Mouse (Mus musculus) embryo, embryonic 11.5 days (tissue): ENCODE data around the gene Gm11168.
A peak's percentile ranks its signal among the peaks of the same experiment; 100 is the strongest.
"Not testable (repeated sequence)": the region's sequence is repeated elsewhere in the genome, so short reads cannot be mapped to it uniquely, and the experiment has no call there.

Experiments used
- DNase-seq: peaks from one replicate; pipeline ENCODE4 v3.0.0-alpha.2; 2012; ENCODE audit warnings: low read depth, low spot score

Gene Gm11168

DNA sequence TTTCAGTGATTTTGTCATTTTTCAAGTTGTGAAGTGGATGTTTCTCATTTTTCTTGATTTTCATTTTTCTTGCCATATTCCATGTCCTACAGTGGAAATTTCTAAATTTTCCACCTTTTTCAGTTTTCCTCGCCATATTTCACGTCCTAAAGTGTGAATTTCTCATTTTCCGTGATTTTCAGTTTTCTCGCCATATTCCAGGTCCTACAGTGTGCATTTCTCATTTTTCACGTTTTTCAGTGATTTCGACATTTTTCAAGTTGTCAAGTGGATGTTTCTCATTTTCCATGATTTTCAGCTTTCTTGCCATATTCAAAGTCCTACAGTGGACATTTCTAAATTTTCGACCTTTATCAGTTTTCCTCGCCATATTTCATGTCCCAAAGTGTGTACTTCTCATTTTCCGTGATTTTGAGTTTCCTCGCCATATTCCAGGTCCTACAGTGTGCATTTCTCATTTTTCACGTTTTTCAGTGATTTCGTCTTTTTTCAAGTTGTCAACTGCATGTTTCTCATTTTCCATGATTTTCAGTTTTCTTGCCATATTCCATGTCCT is 21.8 kb downstream of the Gm11168 start, which contains the start of gene Gm10717:
TSS of gene Gm10717 (plus strand) at position 506 of the 556 bp plus-strand sequence.
- not testable (repeated sequence) for DNase-seq

DNA sequence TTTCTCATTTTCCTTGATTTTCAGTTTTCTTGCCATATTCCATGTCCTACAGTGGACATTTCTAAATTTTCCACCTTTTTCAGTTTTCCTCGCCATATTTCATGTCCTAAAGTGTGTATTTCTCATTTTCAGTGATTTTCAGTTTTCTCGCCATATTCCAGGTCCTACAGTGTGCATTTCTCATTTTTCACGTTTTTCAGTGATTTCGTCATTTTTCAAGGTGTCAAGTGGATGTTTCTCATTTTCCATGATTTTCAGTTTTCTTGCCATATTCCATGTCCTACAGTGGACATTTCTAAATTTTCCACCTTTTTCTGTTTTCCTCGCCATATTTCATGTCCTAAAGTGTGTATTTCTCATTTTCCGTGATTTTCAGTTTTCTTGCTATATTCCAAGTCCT is 22.5 kb downstream of the Gm11168 start:
- not testable (repeated sequence) for DNase-seq

DNA sequence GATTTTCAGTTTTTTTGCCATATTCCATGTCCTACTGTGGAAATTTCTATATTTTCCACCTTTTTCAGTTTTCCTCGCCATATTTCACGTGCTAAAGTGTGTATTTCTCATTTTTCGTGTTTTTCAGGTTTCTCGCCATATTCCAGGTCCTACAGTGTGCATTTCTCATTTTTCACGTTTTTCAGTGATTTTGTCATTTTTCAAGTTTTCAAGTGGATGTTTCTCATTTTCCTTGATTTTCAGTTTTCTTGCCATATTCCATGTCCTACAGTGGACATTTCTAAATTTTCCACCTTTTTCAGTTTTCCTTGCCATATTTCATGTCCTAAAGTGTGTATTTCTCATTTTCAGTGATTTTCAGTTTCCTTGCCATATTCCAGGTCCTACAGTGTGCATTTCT is 23.0 kb downstream of the Gm11168 start:
- not testable (repeated sequence) for DNase-seq

DNA sequence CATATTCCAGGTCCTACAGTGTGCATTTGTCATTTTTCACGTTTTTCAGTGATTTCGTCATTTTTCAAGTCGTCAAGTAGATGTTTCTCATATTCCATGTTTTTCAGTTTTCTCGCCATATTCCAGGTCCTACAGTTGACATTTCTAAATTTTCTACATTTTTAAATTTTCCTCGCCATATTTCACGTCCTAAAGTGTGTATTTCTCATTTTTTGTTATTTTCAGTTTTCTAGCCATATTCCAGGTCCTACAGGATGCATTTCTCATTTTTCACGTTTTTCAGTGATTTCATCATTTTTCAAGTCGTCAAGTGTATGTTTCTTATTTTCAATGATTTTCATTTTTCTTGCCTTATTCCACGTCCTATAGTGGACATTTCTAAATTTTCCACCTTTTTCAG is 23.6 kb downstream of the Gm11168 start:
- not testable (repeated sequence) for DNase-seq

DNA sequence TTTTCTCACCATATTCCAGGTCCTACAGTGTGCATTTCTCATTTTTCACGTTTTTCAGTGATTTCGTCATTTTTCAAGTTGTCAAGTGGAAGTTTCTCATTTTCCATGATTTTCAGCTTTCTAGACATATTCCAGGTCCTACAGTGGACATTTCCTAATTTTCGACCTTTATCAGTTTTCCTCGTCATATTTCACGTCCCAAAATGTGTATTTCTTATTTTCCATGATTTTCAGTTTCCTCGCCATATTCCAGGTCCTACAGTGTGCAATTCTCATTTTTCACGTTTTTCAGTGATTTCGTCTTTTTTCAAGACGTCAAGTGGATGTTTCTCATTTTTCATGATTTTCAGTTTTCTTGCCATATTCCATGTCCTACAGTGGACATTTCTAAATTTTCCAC is 24.1 kb downstream of the Gm11168 start:
- peak; percentile 38 for DNase-seq

DNA sequence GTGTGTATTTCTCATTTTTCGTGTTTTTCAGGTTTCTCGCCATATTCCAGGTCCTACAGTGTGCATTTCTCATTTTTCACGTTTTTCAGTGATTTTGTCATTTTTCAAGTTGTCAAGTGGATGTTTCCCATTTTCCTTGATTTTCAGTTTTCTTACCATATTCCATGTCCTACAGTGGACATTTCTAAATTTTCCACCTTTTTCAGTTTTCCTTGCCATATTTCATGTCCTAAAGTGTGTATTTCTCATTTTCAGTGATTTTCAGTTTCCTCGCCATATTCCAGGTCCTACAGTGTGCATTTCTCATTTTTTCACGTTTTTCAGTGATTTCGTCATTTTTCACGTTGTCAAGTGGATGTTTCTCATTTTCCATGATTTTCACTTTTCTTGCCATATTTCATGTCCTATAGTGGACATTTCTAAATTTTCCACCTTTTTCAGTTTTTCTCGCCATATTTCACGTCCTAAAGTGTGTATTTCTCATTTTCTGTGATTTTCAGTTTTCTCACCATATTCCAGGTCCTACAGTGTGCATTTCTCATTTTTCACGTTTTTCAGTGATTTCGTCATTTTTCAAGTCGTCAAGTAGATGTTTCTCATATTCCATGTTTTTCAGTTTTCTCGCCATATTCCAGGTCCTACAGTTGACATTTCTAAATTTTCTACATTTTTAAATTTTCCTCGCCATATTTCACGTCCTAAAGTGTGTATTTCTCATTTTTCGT is 26.3 kb downstream of the Gm11168 start:
- not testable (repeated sequence) for DNase-seq

DNA sequence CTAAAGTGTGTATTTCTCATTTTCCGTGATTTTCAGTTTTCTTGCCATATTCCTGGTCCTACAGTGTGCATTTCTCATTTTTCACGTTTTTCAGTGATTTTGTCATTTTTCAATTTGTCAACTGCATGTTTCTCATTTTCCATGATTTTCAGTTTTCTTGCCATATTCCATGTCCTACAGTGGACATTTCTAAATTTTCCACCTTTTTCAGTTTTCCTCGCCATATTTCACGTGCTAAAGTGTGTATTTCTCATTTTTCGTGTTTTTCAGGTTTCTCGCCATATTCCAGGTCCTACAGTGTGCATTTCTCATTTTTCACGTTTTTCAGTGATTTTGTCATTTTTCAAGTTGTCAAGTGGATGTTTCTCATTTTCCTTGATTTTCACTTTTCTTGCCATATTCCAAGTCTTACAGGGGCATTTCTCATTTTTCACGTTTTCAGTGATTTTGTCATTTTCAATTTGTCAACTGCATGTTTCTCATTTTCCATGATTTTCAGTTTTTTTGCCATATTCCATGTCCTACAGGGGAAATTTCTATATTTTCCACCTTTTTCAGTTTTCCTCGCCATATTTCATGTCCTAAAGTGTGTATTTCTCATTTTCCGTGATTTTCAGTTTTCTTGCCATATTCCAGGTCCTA is 27.7 kb downstream of the Gm11168 start:
- peak; percentile 98 for DNase-seq

DNA sequence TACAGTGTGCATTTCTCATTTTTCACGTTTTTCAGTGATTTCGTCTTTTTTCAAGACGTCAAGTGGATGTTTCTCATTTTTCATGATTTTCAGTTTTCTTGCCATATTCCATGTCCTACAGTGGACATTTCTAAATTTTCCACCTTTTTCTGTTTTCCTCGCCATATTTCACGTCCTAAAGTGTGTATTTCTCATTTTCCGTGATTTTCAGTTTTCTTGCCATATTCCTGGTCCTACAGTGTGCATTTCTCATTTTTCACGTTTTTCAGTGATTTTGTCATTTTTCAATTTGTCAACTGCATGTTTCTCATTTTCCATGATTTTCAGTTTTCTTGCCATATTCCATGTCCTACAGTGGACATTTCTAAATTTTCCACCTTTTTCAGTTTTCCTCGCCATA is 31.2 kb downstream of the Gm11168 start, which contains the start of gene Gm17535:
TSS of gene Gm17535 (plus strand) at position 301 of the 400 bp plus-strand sequence.
- not testable (repeated sequence) for DNase-seq

DNA sequence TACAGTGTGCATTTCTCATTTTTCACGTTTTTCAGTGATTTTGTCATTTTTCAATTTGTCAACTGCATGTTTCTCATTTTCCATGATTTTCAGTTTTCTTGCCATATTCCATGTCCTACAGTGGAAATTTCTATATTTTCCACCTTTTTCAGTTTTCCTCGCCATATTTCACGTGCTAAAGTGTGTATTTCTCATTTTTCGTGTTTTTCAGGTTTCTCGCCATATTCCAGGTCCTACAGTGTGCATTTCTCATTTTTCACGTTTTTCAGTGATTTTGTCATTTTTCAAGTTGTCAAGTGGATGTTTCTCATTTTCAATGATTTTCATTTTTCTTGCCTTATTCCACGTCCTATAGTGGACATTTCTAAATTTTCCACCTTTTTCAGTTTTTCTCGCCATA is 33.4 kb downstream of the Gm11168 start, which contains the start of gene Gm10715:
TSS of gene Gm10715 (plus strand) at position 301 of the 400 bp plus-strand sequence.
- DNase-seq: not testable (repeated sequence)

DNA sequence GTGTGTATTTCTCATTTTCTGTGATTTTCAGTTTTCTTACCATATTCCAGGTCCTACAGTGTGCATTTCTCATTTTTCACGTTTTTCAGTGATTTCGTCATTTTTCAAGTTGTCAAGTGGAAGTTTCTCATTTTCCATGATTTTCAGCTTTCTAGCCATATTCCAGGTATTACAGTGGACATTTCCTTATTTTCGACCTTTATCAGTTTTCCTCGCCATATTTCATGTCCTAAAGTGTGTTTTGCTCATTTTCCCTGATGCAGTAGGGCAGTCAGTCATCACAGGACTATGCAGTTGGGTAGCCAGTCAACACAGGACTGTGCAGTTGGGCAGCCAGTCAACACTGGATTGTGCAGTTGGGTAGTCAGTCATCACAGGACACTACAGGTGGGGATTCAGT is 35.0 kb downstream of the Gm11168 start:
- DNase-seq: peak; percentile 9
